Mouse (Mus musculus) splenic B cell, adult 2 months (primary cell): Measurements from ENCODE around the gene Sorcs2.

Experiments
- DNase-seq: peaks from one replicate; pipeline ENCODE4 v3.0.0-alpha.2; 2011; ENCODE audit warnings: low read depth, low spot score
- H3K27me3 ChIP-seq: 2 replicates; pipeline ENCODE4 v1.6.1; 2012; ENCODE audit warnings: mild to moderate bottlenecking, low read length, moderate library complexity, mixed read lengths; ENCODE audit not compliant: control insufficient read depth, poor library complexity, insufficient read depth, severe bottlenecking
- H3K36me3 ChIP-seq: 2 replicates; pipeline ENCODE4 v1.6.1; 2012; ENCODE audit warnings: mild to moderate bottlenecking, low read length, moderate library complexity, mixed read lengths; ENCODE audit not compliant: control insufficient read depth, poor library complexity, insufficient read depth, severe bottlenecking

The Sorcs2 gene

GRCm38 (mm10) chr5:36081021-36081420 is 316.9 kb downstream of the Sorcs2 start:
- H3K27me3 ChIP-seq, result no peaks in the 10 kb centered on the region
- DNase-seq, result no peak
- H3K36me3 ChIP-seq, result no peaks in the 10 kb centered on the region

GRCm38 (mm10) chr5:36075172-36076074 is 322.5 kb downstream of the Sorcs2 start:
- H3K36me3 ChIP-seq, result no peaks in the 10 kb centered on the region
- no peak for DNase-seq
- no peaks in the 10 kb centered on the region for H3K27me3 ChIP-seq

DNA sequence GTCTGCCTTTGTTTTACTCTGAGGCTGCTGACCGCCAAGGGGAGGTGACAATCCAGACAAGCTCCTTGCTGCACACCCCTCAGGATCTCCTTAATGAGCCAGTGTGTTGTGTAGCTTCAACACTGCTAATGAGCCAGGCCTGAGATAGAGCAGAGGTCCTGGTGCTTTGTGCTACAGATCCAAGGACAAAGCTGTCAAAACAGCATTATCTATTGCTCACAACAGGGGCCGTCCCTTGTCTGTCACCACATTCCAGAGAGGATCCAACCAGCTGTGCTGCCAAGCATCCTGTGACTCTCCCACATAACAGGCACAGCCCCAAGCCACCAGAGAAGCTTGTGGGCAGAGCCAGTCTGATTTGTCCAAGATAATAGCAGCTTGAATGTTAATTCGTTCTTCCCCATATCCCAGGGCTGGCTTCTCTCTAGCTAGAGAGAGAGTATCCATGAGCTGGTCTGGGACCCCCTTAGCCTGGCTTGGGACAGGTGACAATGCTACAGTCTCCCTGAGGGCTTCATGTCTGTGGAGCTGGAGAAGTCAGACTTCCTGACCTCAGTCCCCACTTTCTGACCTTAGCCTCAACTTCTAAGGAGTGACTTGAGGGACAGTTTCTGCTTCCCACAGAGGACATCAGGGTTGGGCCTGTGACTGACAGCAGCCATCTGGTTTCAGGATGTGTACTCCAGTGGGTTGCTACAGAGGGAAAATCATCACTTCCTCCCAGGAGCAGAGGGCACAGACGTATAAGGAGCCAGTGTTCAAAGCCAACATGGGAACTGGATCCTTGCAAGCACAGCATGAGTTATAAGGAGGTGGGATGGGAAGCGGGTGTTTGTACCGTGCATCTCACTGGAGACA is 328.2 kb downstream of the Sorcs2 start:
- H3K27me3 ChIP-seq, result no peaks in the 10 kb centered on the region
- no peaks in the 10 kb centered on the region for H3K36me3 ChIP-seq
- DNase-seq, result no peak

DNA sequence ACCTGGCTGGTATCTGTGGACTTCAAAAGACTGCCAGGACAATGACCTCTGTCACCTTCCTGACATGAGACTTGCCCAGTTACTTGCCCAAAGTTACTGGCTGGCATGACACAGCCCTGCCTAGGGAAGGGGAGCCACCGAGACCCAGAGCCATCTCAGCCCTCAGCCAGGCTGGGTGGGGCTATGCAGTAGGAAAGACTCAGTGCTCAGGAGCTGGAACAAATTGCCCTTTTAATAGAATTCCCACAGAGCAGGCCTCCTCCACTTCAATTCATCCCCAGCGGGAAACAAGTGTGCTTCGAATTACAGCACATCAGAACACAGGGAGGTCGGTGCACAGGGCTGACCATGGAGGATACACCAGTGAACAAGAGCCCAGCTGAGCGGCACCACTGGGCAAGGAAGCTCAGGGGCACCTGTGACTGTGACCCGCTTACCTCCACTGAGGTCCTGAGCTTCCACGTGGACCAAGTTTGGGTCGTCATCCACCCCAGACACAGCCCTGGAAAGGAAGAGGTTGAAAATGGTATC is 330.2 kb downstream of the Sorcs2 start:
- no peaks in the 10 kb centered on the region for H3K27me3 ChIP-seq
- no peak for DNase-seq
- H3K36me3 ChIP-seq, result no peaks in the 10 kb centered on the region

- no peaks in the 10 kb centered on the region; the same call in 1 of the 2 replicates for H3K27me3 ChIP-seq
- DNase-seq, result no peak
- H3K36me3 ChIP-seq, result no peaks in the 10 kb centered on the region
Measured at GRCm38 (mm10) chr5:36057804-36058322, 340.1 kb downstream of the Sorcs2 start.

- H3K27me3 ChIP-seq, result no peaks in the 10 kb centered on the region; the same call in 1 of the 2 replicates
- no peaks in the 10 kb centered on the region for H3K36me3 ChIP-seq
- no peak for DNase-seq
Measured at GRCm38 (mm10) chr5:36056921-36057320, 341.0 kb downstream of the Sorcs2 start.

- H3K36me3 ChIP-seq, result no peaks in the 10 kb centered on the region
- no peak for DNase-seq
Measured at GRCm38 (mm10) chr5:36055876-36056275, 342.1 kb downstream of the Sorcs2 start.

GRCm38 (mm10) chr5:36054498-36054897 is 343.4 kb downstream of the Sorcs2 start:
- DNase-seq, result peak; percentile 10
- H3K27me3 ChIP-seq, result no peaks in the 10 kb centered on the region; the same call in 1 of the 2 replicates
- H3K36me3 ChIP-seq, result no peaks in the 10 kb centered on the region

More at GRCm38 (mm10) chr5:36055876-36056275, 342.1 kb downstream of the Sorcs2 start:
- no peaks in the 10 kb centered on the region; the same call in 1 of the 2 replicates for H3K27me3 ChIP-seq

DNA sequence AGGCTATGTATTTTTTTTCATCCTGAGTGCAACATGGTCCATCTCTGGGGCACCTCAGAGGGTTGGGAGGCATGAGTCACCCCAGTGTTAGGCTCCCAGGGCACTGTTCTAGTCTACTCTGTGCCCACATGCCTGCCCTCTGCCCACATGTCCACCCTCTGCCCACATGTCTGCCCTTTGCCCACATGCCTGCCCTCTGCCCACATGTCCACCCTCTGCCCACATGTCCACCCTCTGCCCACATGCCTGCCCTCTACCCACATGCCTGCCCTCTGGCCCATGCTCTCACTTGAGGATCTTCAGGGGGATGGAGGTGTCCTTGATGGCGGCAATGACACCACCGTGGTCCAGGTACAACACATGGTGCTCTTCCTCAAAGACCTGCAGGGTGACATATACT is 354.8 kb downstream of the Sorcs2 start:
- DNase-seq, result no peak
- no peaks in the 10 kb centered on the region for H3K36me3 ChIP-seq
- H3K27me3 ChIP-seq, result no peaks in the 10 kb centered on the region

- DNase-seq, result no peak
- no peaks in the 10 kb centered on the region for H3K36me3 ChIP-seq
- no peaks in the 10 kb centered on the region for H3K27me3 ChIP-seq
Measured at GRCm38 (mm10) chr5:36041756-36042155, 356.2 kb downstream of the Sorcs2 start.

DNA sequence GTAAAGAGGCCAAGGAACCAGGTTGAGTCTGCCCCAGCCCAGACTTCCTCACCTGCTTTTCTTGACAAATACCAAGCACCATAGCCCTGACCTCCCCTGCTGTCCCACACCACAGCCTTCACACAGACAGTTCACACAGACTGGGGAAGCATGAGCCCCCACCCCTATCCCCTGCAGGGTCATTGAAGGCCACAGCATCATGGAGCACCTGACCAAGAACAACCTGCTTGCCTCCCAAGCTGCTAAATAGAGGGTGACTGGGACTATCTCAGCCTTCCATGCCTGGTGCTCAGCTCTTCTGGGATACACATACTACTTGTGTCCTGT is 356.7 kb downstream of the Sorcs2 start:
- no peaks in the 10 kb centered on the region for H3K36me3 ChIP-seq
- no peak for DNase-seq
- H3K27me3 ChIP-seq, result no peaks in the 10 kb centered on the region

DNA sequence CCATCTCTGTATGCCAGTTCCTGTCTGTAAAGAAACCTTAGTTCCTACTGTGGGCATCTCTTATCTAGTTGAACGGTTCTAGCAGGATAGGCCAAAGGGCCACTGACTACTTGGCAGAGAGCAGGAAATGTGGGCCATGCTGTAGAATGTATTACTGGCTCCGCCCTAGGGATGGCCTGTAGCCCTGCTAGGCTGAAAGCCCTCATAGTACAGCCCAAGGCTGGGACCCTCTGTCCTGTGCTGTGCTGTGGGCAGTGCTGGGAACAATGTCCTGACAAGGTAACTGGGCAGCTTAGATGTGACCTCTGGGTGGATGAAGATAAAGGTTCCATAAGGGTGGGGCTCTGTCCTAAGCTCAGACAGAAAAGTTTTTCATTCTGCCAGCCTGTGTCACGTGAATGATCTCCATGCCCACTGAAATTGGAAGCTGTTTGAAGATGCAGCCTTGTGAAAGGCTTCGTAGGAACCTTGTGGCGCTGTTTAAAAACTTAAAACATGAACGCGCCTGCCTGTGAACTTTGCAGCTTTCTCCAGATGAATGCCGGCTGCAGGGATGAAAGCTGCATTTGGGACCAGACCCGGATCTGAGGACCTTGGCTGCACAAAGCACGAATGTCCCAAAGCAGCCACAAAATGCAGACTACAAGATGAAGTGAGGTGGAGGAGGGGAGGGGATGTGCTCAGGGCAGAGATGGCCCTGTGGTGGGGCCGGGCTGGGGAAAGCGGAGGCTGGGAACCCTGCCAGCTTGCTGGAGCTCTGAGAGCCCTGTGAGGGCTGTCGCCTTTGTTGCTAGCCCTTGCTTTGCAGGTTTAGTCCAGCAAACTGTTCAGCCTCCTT is 357.3 kb downstream of the Sorcs2 start:
- DNase-seq, result no peak
- no peaks in the 10 kb centered on the region for H3K27me3 ChIP-seq
- H3K36me3 ChIP-seq, result no peaks in the 10 kb centered on the region

DNA sequence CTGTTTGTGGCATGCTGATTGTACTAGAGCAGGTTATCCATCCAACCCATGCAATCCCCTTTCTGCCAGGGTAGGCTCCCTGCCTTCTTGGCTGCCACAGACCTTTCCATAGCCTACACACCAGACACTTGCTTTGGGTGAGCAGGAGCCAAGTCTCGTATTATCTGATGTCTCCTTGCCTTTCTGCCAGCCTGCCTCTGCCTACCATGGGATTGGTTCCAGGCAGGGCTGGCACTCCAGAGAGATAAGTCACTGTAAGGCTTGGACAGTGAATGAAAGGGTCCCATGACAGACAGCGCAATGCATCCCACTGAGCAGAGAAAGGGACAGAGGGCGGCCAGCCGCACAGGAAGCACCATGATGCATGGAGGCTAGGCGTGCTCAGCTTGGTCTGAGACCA is 358.3 kb downstream of the Sorcs2 start:
- H3K36me3 ChIP-seq, result no peaks in the 10 kb centered on the region
- no peak for DNase-seq
- H3K27me3 ChIP-seq, result no peaks in the 10 kb centered on the region
